Comparison of ENCODE assay signal across 15 mouse cellular contexts in the genomic region with DNA sequence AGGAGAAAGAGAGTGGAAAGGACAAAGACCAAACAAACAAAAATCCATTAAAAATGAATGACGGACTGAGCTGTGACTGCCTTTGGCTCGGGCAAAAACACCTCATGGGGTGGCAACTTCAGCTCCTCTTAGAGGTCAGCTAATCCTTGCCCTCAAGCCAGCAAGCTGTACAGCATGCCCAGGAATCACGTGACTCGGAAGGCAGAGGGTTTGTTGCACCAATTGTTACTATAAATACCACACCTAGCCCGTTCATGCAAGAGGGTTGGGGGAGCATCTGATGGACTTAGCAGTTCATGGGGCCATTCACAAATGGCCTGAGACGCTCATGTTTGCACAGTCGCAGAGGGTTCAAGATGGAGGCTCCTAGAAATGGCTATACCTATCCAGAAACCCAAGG.
DNase-seq lines count a peak whose midpoint lies in the region; ATAC-seq lines count a peak whose summit lies in the region.
"Had no signal": no experiment of that assay in that cellular context is flagged by ENCODE, and none has a peak within 500 bp of the region (broad histone marks: within the 10 kb centered on the region; RNA-seq: fewer than 3 reads in every experiment).

No protein-coding gene starts in this region.

- no peak overlapping the region for H3K4me2 ChIP-seq in kidney, embryonic 15.5 days
- H3K4me2 ChIP-seq in heart, embryonic 12.5 days = no peak overlapping the region; the same call in 1 of the 2 replicates
- no peak overlapping the region for H3K4me2 ChIP-seq in midbrain, embryonic 15.5 days
- H3K4me2 ChIP-seq: limb, embryonic 13.5 days; neural tube, embryonic 13.5 days had no signal

- H3K9ac ChIP-seq in kidney, embryonic 15.5 days = no peak overlapping the region
- no peak overlapping the region for H3K9ac ChIP-seq in heart, embryonic 12.5 days
- no peak overlapping the region for H3K9ac ChIP-seq in midbrain, embryonic 15.5 days
- H3K9ac ChIP-seq: limb, embryonic 13.5 days; neural tube, embryonic 13.5 days had no signal

- no peak overlapping the region for H3K4me3 ChIP-seq in kidney, embryonic 15.5 days (replicated peaks)
- H3K4me3 ChIP-seq in heart, embryonic 12.5 days = no peak overlapping the region
- H3K4me3 ChIP-seq in midbrain, embryonic 15.5 days = no peak overlapping the region
- H3K4me3 ChIP-seq: left cerebral cortex, adult 2 months; limb, embryonic 13.5 days; neural tube, embryonic 13.5 days had no signal

- no peaks in the 10 kb centered on the region for H3K27me3 ChIP-seq in kidney, embryonic 15.5 days
- no peaks in the 10 kb centered on the region for H3K27me3 ChIP-seq in heart, embryonic 12.5 days (replicated peaks)
- no peaks in the 10 kb centered on the region for H3K27me3 ChIP-seq in midbrain, embryonic 15.5 days (replicated peaks)
- H3K27me3 ChIP-seq: limb, embryonic 13.5 days; neural tube, embryonic 13.5 days had no signal

- no peaks in the 10 kb centered on the region for H3K36me3 ChIP-seq in kidney, embryonic 15.5 days
- no peaks in the 10 kb centered on the region for H3K36me3 ChIP-seq in heart, embryonic 12.5 days
- no peaks in the 10 kb centered on the region for H3K36me3 ChIP-seq in midbrain, embryonic 15.5 days (replicated peaks)
- H3K36me3 ChIP-seq: limb, embryonic 13.5 days; neural tube, embryonic 13.5 days had no signal

- ATAC-seq in cerebellum, adult (ENCODE audit: insufficient number of reproducible peaks, low FRiP score, low TSS enrichment) = no peak
- ATAC-seq in kidney, embryonic 15.5 days (replicated peaks; ENCODE audit: low FRiP score) = no peak
- ATAC-seq in heart, embryonic 12.5 days (ENCODE audit: insufficient number of reproducible peaks, low FRiP score) = 0 out of 2 replicates have a peak, but pooled peaks have one; percentile 25
- no peak for ATAC-seq in midbrain, embryonic 15.5 days (replicated peaks)
- ATAC-seq: hindbrain, postnatal 0 days had no signal

- 54% methylated on average over 7 of the region's 7 CpGs for WGBS in kidney, embryonic 15.5 days
- 55% methylated on average over 7 of the region's 7 CpGs for WGBS in heart, embryonic 12.5 days
- 27% methylated on average over 7 of the region's 7 CpGs for WGBS in midbrain, embryonic 15.5 days

- DNase-seq in cerebellum, postnatal 14 days = peak; percentile 46 to 47
- peak; percentile 24 to 53 for DNase-seq in kidney, postnatal 25 days
- DNase-seq in layer of hippocampus, postnatal 36 days = no peak
- DNase-seq in spleen, adult 12 weeks (ENCODE audit: low spot score) = no peak
- DNase-seq: adrenal gland, postnatal 25 days; lung, postnatal 36 days; thymus, postnatal 4 days had no signal

- H3K4me1 ChIP-seq in kidney, embryonic 15.5 days = peaks cover 11% of the 10 kb centered on the region
- peaks cover 26% of the 10 kb centered on the region for H3K4me1 ChIP-seq in heart, embryonic 12.5 days (replicated peaks)
- H3K4me1 ChIP-seq in midbrain, embryonic 15.5 days = peaks cover 12% of the 10 kb centered on the region
- H3K4me1 ChIP-seq: limb, embryonic 13.5 days had no signal

- no peak overlapping the region for H3K27ac ChIP-seq in kidney, embryonic 15.5 days
- H3K27ac ChIP-seq in heart, embryonic 12.5 days (ENCODE audit: poor library complexity, severe bottlenecking) = peak overlapping the region; percentile 18; the same call in 1 of the 2 replicates
- H3K27ac ChIP-seq in midbrain, embryonic 15.5 days = peak overlapping the region; percentile 29; the same call in 1 of the 2 replicates
- H3K27ac ChIP-seq: hindbrain, postnatal 0 days; left cerebral cortex, adult 2 months; limb, embryonic 13.5 days; neural tube, embryonic 13.5 days had no signal

- H3K9me3 ChIP-seq in kidney, embryonic 15.5 days (replicated peaks) = 0 out of 2 replicates have a peak, but pooled peaks cover 5% of the 10 kb centered on the region
- no peaks in the 10 kb centered on the region for H3K9me3 ChIP-seq in heart, embryonic 12.5 days (replicated peaks)
- no peaks in the 10 kb centered on the region for H3K9me3 ChIP-seq in midbrain, embryonic 15.5 days
- H3K9me3 ChIP-seq: limb, embryonic 13.5 days had no signal

Comparison
In these comparisons a context has a peak if more than half of its experiments do, and no peak if none do; other contexts are left out.
1. DNase-seq: peak in cerebellum, postnatal 14 days (2 of 2) and kidney, postnatal 25 days (2 of 2); none in layer of hippocampus, postnatal 36 days (0 of 2) and spleen, adult 12 weeks (single experiment).